Mouse (Mus musculus): ENCODE measurements around the gene Pcp2.
"Not testable (repeated sequence)": the region's sequence is repeated elsewhere in the genome, so short reads cannot be mapped to it uniquely, and the experiment has no call there.

Gene Pcp2

DNA sequence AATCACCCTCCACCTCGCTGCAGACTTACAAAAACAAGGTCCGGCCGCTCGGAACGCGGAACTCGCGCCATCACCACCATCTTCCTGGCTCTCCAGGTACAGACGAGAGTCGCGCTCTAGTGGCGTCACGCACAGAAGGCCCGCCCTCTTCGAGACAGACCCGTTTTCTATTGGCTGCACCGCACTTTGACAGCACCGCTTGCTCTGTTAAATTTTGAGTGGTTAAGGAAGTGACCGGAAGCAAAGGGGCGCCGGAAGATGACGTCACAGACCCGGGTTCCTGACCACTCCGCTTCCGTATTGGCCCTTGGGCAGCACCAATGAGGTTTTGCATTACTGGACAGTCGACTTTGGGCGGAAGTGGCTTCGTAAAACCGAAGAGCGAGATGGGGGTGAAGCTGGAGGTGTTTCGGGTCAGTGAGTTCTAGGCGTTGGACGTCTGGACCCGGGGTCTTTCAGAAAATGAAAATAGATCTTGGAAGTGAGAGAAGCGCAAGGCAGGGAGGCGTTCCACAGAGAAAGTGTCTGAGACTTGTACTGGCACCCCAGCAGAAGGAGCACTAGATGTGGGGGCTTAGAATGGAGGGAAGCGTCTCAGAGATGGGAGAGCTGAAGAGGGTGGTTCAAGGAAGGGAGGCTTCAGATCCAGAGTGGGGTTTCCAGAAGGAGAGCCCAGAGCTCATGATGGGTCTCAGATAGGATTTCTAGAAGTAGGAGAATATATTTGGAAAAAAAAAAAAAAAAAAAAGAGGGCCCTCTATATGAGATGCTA is 4.0 kb downstream of the Pcp2 start, which contains the start of the genes Xab2 and Pet100:
Gene Xab2, minus strand, starts transcription at position 118 of the 772 bp plus-strand sequence.
Gene Pet100, plus strand, starts transcription at position 350 of the 772 bp plus-strand sequence.
- peak; percentile 99 for DNase-seq (ENCODE audit: low spot score)

DNA sequence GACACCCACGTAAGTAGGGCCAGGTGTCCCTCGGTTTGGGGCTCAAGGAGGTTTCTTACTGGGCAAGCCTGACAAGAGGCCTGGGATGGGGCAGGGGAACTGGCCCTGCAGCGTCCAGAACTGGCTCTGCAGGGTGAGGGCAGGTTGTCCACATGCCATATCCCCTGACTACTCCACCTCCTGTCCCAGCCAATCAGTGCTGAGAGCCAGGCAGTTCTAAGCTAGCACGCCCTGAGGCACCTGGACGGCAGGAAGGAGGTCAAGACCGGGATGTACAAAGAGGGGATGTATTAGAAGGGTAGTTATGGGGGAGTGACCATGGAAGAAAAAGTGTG is 15.6 kb downstream of the Pcp2 start:
- no peak for DNase-seq (ENCODE audit: low spot score)

DNA sequence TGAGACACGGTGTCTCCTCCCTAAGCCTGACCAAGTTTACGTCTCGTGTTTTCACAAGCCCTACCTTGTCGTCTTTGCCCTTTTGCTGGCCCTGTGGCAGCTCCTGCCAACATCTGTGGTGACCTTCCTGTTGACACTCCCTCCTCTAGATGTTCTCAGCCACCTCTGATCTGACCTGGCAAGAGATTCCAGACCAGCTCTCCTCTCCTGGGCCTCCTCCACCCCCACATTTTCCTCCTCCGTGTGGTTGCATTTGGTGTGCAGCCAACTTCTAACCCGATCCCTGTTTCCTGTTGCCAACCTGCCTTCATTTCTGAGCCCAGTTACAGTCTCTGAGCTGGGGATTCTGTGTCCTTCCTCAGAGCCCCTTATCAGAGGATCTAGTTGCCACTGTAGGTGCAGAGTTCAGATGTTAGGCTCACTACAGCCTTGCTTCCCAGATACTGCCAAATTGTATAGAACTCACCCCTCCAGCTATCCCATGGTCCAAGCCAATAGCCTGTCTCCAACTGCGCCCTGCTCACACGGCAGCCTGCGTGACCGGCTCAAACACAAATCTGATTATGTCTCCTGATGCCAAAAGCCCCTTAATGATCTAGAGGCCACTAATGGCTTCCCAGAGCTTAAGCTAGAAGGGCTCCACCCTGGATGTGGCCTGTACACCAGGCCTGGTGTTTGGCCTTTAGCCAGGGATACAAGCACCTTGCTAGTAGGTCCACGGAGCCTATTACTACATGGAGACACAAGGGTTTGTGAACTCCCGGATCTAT is 16.1 kb downstream of the Pcp2 start:
- DNase-seq (ENCODE audit: low spot score) = no peak

DNA sequence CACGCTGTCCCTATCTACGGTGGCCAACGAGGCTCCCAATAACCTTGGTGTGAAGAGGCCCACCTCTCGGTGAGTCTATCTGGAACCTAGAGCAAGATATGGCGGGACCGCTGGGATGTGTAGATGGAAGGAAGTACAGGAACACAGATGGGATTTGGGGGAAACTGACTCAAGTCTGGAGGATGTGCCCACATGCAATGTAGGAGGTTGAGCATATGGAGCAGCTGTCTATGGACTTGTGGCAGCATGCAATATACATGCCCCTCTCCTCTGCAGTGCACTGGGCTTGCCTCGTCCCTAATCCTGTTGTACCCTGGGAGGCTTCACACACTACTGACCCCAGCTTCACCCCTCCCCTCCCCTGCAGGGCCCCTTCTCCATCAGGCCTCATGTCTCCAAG is 17.5 kb downstream of the Pcp2 start:
- no peak for DNase-seq (ENCODE audit: low spot score)

DNA sequence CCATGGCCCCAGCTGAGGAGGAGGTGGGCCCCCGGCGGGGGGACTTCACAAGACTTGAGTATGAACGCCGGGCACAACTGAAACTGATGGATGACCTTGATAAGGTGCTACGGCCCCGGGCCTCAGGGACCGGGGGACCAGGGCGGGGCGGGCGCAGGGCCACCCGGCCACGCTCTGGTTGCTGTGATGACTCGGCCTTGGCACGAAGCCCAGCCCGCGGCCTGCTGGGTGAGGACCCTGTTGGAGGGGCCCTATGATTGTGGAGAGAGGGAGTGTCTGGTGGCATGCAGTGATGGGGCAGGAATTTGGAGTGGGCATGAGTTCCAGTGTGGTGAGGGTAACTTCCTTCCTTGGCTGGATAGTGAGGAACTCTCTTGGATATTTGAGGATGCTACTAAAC is 18.8 kb downstream of the Pcp2 start:
- no peak for DNase-seq (ENCODE audit: low spot score)

DNA sequence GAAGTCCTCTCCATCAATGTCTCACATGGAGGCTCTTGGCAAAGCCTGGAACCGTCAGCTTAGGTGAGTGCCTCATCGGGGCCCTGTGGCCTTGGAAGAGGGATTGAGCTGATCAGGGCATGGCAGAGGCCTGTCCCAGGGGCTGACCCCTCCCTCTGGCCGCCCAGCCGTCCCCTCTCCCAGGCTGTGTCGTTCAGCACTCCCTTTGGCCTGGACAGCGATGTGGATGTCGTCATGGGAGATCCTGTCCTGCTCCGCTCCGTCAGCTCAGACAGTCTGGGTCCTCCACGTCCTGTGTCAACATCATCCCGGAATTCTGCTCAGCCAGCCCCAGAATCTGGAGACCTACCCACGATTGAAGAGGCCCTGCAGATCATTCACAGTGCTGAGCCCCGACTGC is 21.9 kb downstream of the Pcp2 start:
- no peak for DNase-seq (ENCODE audit: low spot score)

DNA sequence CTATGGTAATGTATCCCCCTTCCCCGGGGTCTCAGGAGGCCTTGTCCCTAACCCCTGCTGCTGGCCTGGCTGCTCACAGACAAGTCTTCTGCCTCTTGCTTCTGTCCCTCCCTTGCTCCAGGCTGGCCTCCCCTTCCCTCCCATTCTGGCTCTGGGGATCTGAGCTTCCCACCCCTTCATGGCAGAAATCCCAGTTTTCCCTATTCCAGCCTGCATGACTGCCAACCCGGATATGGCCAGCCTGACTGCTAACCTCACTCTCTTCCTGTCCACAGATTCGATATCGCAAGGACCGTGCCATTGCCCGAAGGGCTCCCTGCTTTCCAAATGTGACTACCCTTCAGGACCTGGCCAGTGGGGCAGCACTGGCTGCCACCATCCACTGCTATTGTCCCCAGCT is 24.9 kb downstream of the Pcp2 start:
- no peak for DNase-seq (ENCODE audit: low spot score)

DNA sequence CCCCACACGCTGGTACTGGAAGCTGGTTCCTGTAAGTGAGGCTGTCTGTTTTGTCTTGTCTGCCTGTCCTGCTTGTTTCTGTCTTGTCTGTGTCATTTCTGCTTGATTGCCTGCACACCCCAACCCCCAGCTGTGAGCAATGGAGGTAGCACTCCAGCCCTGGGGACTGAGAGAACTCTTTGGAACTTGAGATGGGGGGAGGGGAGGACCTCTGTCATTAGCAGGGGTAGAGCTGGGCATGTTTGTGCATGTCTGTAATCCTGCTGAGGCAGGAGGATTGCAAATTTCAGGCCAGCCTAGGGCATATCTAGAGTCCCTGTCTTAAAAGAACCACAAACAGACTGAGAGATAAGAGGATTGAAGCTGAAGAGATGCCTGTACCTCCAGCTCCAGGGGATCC is 26.1 kb downstream of the Pcp2 start:
- DNase-seq (ENCODE audit: low spot score) = no peak

DNA sequence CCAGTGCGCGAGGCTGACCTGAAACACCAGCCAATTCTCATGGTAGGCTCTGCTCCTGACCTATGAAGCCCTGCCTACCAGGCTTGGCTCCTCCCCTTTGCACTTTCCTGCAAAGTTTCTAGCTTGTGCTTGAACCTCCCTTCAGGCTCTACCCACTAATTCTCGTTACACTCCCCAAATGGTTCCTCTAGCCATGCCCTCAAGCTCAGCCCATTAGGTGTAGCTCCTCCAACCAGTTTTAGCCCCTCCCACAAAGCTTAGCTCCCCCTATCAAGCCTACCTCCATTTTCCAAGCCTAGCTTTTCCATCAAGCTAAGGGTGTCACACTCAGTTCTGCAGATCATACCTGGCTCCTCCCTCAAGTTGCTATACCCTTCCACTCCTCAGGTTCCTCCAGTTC is 27.3 kb downstream of the Pcp2 start:
- no peak for DNase-seq (ENCODE audit: low spot score)

DNA sequence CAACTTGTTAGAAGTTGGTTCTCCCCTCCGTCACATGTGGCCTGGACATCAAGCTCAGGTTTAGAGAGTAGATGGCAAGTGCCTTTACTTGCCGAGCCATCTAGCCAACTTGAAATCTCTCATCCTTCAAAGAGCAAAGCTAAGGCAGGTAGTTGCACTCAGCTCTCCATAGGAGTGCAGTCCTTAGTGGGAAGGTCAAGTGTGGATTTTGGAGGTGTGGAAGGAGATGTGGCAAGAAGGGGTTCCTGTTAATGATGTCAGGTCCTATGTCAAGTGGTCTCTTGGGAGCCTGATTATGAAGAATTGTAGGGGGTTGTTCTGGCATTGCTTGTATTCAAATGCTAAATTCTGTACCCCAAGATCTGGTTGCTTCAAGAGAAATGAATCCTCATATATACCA is 30.9 kb downstream of the Pcp2 start:
- DNase-seq (ENCODE audit: low spot score) = no peak

DNA sequence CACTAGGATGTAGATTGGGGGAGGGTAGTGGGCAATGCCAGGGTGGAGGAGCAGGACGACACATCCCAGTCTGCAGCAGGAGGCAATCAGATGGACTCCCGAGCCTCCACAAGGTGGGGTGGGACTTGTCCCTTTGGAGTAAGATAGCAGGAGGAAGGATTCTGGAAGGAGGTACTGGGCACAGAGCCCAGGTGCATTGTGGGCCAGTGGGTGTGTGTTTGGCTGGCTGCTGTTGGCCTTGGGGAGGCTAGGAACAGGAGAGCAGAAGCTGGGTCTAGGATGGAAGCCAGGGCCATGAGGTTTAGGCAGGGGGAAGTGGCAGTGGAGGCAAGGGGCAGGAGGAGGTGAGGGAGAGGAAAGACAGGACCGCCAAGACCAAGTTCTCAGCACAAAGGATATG is 31.9 kb downstream of the Pcp2 start:
- no peak for DNase-seq (ENCODE audit: low spot score)

DNA sequence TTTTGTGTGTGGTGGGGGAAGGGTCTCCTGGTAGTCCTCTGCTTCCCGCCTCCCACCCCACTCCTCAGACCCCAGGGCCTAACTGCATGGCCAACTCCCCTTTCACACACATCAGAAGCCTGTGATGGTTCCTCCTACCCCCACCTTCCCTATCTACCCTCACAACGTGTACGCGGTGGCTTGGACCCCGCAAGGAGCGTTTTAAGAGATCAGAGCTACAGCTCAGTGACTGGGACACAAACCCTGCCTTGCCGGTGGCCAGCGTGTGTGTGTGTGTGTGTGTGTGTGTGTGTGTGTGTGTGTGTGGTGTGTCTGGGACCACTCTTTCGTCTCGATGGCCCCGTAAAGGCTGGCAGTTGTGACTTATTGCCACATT is 37.1 kb downstream of the Pcp2 start:
- no peak for DNase-seq (ENCODE audit: low spot score)

DNA sequence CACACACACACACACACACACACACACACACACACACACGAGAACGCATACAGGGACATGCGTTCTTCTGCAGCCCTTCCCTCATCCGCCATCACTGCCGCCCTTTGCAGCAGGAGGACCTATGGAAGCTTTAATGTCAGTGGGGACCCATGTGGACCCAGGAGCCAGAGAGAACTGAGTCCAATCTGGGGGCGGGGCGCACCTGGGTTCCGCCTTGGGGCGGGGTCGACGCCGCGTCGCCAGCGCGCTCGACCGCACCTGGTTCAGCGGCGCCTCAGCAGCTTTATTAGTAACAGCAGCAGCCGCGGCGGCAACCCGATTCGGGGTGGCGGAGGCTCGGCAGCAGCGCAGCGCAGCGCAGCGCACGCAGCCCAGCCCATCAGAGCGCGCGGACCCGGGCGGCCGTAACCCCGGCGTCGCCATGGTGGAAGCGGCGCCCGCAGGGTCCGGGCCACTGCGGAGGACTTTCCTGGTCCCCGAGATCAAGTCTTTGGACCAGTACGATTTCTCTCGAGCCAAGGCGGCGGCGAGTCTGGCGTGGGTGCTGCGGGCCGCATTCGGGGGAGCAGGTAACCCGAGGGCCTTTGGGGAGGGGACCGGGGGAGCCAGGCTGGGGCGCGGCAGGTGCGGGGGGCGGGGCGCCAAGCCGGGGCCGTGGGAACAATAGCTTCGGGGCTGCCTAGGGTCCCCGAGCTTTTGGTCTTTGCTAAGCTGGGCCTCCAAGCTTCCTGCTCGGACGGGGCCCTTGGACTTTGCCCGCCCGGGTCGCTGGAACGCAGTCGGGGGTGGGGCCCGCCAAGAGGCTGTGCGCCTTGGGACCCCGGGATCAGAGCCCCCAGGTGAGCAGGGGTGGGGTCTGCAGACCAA is 37.7 kb downstream of the Pcp2 start:
- DNase-seq (ENCODE audit: low spot score) = peak; percentile 54

DNA sequence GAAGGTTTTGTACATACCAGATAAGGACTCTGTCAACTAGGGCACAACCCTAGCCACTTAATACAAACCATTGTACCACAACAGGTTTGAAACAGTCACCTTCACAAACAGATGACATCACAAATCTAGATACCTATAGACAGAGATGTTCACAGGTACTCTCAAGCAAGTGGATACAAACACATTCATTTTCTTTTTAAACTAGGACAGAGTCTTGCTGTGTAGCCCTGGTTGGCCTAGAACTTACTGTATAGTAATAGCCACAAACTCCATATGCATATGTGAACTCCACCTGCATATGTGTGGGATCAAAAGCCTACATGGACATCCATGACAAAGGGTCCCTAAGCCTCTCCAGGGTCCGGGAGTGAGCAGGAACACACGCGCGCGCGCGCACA is 38.4 kb downstream of the Pcp2 start, which contains the start of gene Camsap3:
Gene Camsap3, plus strand, starts transcription at position 301 of the 398 bp plus-strand sequence.
- no peak for DNase-seq (ENCODE audit: low spot score)

DNA sequence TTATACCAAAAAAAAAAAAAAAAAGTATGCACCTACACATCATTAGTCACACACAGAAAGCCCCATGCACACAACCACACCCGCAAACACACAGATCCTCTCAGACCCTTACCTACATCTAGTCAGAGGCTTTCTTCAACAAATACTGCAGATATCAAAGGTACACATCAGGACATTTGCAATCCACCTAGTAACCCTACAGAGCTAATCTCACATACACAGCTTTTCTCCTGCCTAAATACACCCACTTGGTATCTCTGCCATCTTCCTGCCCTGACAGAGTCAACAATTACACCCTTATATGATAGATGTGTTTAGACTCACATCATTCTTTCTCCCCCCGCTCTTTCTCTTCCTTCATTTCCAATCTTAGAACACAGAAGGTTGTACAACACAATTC is 38.9 kb downstream of the Pcp2 start:
- no peak for DNase-seq (ENCODE audit: low spot score)

DNA sequence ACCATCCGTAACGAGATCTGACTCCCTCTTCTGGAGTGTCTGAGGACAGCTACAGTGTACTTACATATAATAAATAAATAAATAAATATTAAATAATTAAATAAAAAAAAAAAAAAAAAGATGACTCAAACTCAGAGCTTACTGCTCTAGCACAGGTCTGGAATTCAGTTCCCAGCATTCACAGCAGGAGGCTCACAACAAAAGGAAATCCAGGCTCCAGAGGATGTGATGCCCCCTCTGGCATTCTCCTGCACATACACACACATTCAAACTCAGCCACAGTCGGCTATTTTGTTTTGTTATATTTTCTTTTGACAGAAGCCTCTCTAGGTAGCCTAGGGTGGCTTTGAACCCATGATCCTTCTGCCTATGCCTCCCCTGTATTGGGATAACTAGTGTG is 43.4 kb downstream of the Pcp2 start:
- DNase-seq (ENCODE audit: low spot score) = not testable (repeated sequence)

DNA sequence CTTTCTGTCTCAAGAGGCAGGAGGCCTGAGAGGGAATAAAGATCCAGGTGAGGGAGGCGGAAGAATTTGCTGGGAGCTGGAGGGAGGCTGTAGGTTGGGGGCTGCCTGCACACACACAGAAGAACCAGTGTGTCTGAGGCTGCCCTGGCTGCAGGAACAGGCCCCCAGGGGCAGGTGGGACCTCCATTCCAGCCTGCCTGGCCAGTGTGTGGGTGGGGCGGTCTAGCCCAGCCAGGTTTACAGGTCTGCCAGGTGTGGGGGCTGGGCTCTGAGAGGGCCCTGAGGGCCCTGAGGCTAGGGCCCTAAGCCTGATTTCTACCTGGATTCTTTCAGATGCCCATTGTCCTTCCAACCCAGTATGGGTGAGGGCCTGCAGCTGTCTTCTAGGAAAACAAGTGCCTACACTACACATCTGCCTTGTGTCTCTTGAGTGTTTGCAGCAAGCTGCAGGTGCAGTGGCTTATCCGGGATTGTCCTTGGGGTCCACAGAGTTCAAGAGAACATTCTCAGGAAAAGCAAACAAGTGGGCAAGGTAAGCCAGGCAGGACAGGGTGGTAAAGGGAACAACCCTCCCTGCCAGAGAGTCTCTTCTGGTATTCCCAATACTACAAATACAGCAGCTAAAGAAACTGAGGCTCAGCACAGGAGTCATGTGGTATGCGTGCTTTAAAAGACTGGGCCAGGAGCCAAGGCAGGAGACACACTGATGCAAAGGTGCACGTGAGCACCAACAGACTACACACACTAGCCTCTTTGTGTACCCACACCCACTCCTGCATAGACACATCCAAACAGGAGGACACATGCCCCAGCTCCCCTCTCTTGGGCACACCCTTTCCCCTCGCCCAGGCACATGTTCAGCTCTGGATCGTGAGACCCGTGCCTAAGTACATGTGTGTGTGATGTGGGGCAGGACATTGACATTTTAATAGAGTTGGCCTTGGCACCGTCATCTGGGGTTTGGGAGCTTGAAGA is 45.7 kb downstream of the Pcp2 start:
- DNase-seq (ENCODE audit: low spot score) = no peak

DNA sequence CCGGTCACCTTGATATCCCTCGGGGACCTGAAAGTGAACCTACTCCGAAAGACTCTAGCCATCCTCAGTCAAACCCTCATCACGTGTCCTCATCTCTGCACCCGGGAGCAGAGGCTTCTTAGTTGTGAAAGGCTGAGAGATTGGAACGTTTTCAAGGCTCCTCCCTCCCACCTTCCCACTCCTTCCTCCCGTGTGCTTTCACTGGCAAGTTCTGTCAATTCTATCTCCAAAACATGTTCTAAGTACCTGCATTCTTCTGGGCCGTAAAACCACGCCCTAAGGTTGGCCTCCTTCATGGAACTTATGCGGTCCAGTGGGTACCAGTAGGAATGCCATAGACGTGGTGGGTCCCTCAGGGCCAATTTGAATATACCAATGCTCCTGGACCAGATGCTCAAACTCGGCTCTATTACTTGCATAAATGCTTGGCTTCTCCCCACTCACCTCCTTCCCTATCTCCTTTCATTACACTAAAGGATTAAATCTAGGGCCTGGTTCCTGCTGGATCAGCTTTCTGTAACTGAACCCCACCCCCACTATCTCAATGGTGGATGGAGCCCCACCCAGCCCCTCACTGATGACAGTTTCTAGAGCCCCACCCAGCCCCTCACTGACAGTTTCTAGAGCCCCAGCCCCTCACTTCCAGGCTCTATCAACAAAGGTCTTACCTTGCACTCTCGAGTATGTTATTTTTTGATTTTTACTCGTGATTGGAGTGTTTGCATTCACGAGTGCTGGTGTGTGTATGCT is 49.0 kb downstream of the Pcp2 start:
- DNase-seq (ENCODE audit: low spot score) = no peak

DNA sequence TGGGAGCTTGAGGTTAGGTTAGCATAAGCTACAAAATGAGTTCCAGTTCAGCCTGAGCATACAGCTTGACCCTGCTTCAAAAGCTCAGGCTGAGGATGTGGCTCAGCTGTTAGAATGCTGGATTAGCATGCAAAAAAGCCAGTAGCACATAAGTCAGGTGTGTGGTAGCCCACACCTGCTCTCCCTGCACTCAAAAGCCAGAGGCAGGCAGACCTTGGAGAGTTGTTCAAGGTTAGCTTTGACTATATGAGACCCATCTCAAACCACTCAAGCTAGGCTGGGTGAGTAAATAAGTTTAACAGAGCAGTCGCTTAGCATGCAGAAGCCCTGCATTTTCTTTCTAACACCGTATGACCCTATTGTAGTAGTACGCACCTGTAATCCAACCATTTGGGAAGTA is 50.8 kb downstream of the Pcp2 start:
- DNase-seq (ENCODE audit: low spot score) = no peak
